ENCODE assay signal across 8 mouse cellular contexts in genomic region chr10:80621690-80621939, GRCm38 (mm10). TPM values are rescaled to one million over a fixed set of nuclear protein-coding genes. Genes with fewer than 3 reads are reported as not detected.
A peak's percentile ranks its signal among the peaks of the same experiment; 100 is the strongest.
DNase-seq lines count a peak whose midpoint lies in the region; ATAC-seq and TF ChIP-seq lines count a peak whose summit lies in the region.

No protein-coding gene starts in this region.

- DNase-seq in cerebellum, adult 2 months: no peak
- no peak for DNase-seq in spleen, adult 2 months (ENCODE audit: low read depth in 1 of 2, low spot score in 2 of 2)
- no peak for DNase-seq in spleen, adult 18-20 months
- no peak for DNase-seq in right cerebral cortex, postnatal 36 days (ENCODE audit: low spot score in 2 of 2)
- no peak for DNase-seq in thymus, postnatal 14 days

- H3K4me3 ChIP-seq in cerebellum, adult 2 months (replicated peaks; ENCODE audit: insufficient read depth, low read depth, low read length): peak overlapping the region; percentile 59
- H3K4me3 ChIP-seq in spleen, adult 2 months (ENCODE audit: extremely low read depth, insufficient read depth, insufficient read length): peak overlapping the region; percentile 65
- peak overlapping the region; percentile 90 for H3K4me3 ChIP-seq in liver, embryonic 12.5 days

- under 1% methylated on average over 9 of the region's 9 CpGs for WGBS in cerebellum, adult 2 months
- 3% methylated on average over 9 of the region's 9 CpGs for WGBS in spleen, adult 2 months
- under 1% methylated on average over 9 of the region's 9 CpGs for WGBS in liver, embryonic 12.5 days (ENCODE audit: insufficient replicate concordance)

- H3K36me3 ChIP-seq in spleen, adult 2 months (ENCODE audit: control insufficient read depth, insufficient read depth, low read length): no peaks in the 10 kb centered on the region
- H3K36me3 ChIP-seq in liver, embryonic 12.5 days: peaks cover 8% of the 10 kb centered on the region; the same call in 1 of the 2 replicates

- H3K27me3 ChIP-seq in cerebellum, adult 2 months (ENCODE audit: control insufficient read depth, insufficient read depth, low read length): no peaks in the 10 kb centered on the region
- no peaks in the 10 kb centered on the region for H3K27me3 ChIP-seq in spleen, adult 2 months (ENCODE audit: control insufficient read depth, insufficient read depth, low read length)
- no peaks in the 10 kb centered on the region for H3K27me3 ChIP-seq in liver, embryonic 12.5 days (replicated peaks)

- H3K9ac ChIP-seq in liver, embryonic 12.5 days: peak overlapping the region; percentile 70

- no peak for ATAC-seq in cerebellum, adult (ENCODE audit: insufficient number of reproducible peaks, low FRiP score, low TSS enrichment)
- no peak for ATAC-seq in liver, embryonic 12.5 days
- ATAC-seq in megakaryocyte-erythroid progenitor cell, adult 5-6 weeks (replicated peaks; ENCODE audit: low FRiP score, low TSS enrichment, poor library complexity, severe bottlenecking): no peak

- peak overlapping the region; percentile 56; the same call in 1 of the 2 replicates for H3K27ac ChIP-seq in cerebellum, adult 2 months (ENCODE audit: insufficient read depth, low read length)
- H3K27ac ChIP-seq in spleen, adult 2 months (ENCODE audit: insufficient read depth, low read length): peak overlapping the region; percentile 88
- peak overlapping the region; percentile 96 for H3K27ac ChIP-seq in liver, embryonic 12.5 days

- H3K9me3 ChIP-seq in liver, embryonic 12.5 days (replicated peaks): no peaks in the 10 kb centered on the region

- peak overlapping the region; percentile 85 for H3K4me2 ChIP-seq in liver, embryonic 12.5 days

- no peak for TF ChIP-seq CTCF in cerebellum, adult 2 months (IDR thresholded peaks at IDR 0.05; ENCODE audit: borderline replicate concordance, insufficient read depth, low read depth, low read length)
- TF ChIP-seq CTCF in spleen, adult 2 months (IDR thresholded peaks at IDR 0.05; ENCODE audit: extremely low read depth, insufficient read depth, insufficient read length, insufficient replicate concordance): no peak

- H3K4me1 ChIP-seq in cerebellum, adult 2 months (ENCODE audit: control insufficient read depth, insufficient read depth, low read length): peaks cover 19% of the 10 kb centered on the region
- peaks cover 4% of the 10 kb centered on the region; the same call in 1 of the 2 replicates for H3K4me1 ChIP-seq in spleen, adult 2 months (ENCODE audit: control insufficient read depth, insufficient read depth, insufficient read length)
- peaks cover 70% of the 10 kb centered on the region for H3K4me1 ChIP-seq in liver, embryonic 12.5 days

- no peak for TF ChIP-seq POLR2A in cerebellum, adult 2 months (IDR thresholded peaks at IDR 0.05; ENCODE audit: borderline replicate concordance, insufficient read depth, low read length)
- TF ChIP-seq POLR2A in spleen, adult 2 months (IDR thresholded peaks at IDR 0.05; ENCODE audit: low read depth, low read length): no peak

RNA-seq across cellular contexts. Expression of gene Csnk1g2, which starts 1.0 kb away (rescaled TPM):
- 208 and 218 TPM in 2 replicates for polyA plus RNA-seq in cerebellum, adult 2 months (2012; rRNA removed)
- polyA plus RNA-seq in spleen, adult 2 months (2012; rRNA removed): 206 and 283 TPM in 2 replicates
- polyA plus RNA-seq in liver, embryonic 12.5 days (2016; fragmentation: Nextera tagmentation; extraction: Ambion mirVana): 106 TPM in 2 replicates
- 70.2 and 93.3 TPM in 2 replicates for total RNA-seq in megakaryocyte-erythroid progenitor cell, adult 5-6 weeks (2014; fragmentation: Nextera tagmentation)
- total RNA-seq in megakaryocyte-erythroid progenitor cell, adult 5-6 weeks (2017): 117 and 120 TPM in 2 replicates

RNA-seq across cellular contexts. Expression of gene Gm49322, which starts 15.8 kb away (rescaled TPM):
- 3.5 and 4.2 TPM in 2 replicates for polyA plus RNA-seq in cerebellum, adult 2 months (2012; rRNA removed)
- polyA plus RNA-seq in spleen, adult 2 months (2012; rRNA removed): 2.9 and 3.0 TPM in 2 replicates
- 2.6 and 3.0 TPM in 2 replicates for polyA plus RNA-seq in liver, embryonic 12.5 days (2016; fragmentation: Nextera tagmentation; extraction: Ambion mirVana)
- 0.68 and 1.6 TPM in 2 replicates for total RNA-seq in megakaryocyte-erythroid progenitor cell, adult 5-6 weeks (2014; fragmentation: Nextera tagmentation)
- total RNA-seq in megakaryocyte-erythroid progenitor cell, adult 5-6 weeks (2017): 0.08 and 0.42 TPM in 2 replicates

RNA-seq across cellular contexts. Expression of gene Adat3, which starts 18.9 kb away (rescaled TPM):
- 7.0 and 7.5 TPM in 2 replicates for polyA plus RNA-seq in cerebellum, adult 2 months (2012; rRNA removed)
- 17.0 and 25.7 TPM in 2 replicates for polyA plus RNA-seq in spleen, adult 2 months (2012; rRNA removed)
- 7.0 and 7.4 TPM in 2 replicates for polyA plus RNA-seq in liver, embryonic 12.5 days (2016; fragmentation: Nextera tagmentation; extraction: Ambion mirVana)
- 2.7 and 9.1 TPM in 2 replicates for total RNA-seq in megakaryocyte-erythroid progenitor cell, adult 5-6 weeks (2014; fragmentation: Nextera tagmentation)
- total RNA-seq in megakaryocyte-erythroid progenitor cell, adult 5-6 weeks (2017): 11.0 TPM in 1 of 2 replicates, not detected in the other

RNA-seq across cellular contexts. Expression of gene Scamp4, which starts 18.9 kb away (rescaled TPM):
- 57.9 and 62.0 TPM in 2 replicates for polyA plus RNA-seq in cerebellum, adult 2 months (2012; rRNA removed)
- 94.8 and 110 TPM in 2 replicates for polyA plus RNA-seq in spleen, adult 2 months (2012; rRNA removed)
- 63.3 and 65.2 TPM in 2 replicates for polyA plus RNA-seq in liver, embryonic 12.5 days (2016; fragmentation: Nextera tagmentation; extraction: Ambion mirVana)
- 56.1 and 71.8 TPM in 2 replicates for total RNA-seq in megakaryocyte-erythroid progenitor cell, adult 5-6 weeks (2014; fragmentation: Nextera tagmentation)
- total RNA-seq in megakaryocyte-erythroid progenitor cell, adult 5-6 weeks (2017): 12.7 and 23.3 TPM in 2 replicates

RNA-seq across cellular contexts. Expression of gene Abhd17a, which starts 31.5 kb away (rescaled TPM):
- polyA plus RNA-seq in cerebellum, adult 2 months (2012; rRNA removed): 230 and 232 TPM in 2 replicates
- polyA plus RNA-seq in spleen, adult 2 months (2012; rRNA removed): 220 and 302 TPM in 2 replicates
- polyA plus RNA-seq in liver, embryonic 12.5 days (2016; fragmentation: Nextera tagmentation; extraction: Ambion mirVana): 86.4 and 88.9 TPM in 2 replicates
- 55.0 and 63.1 TPM in 2 replicates for total RNA-seq in megakaryocyte-erythroid progenitor cell, adult 5-6 weeks (2014; fragmentation: Nextera tagmentation)
- total RNA-seq in megakaryocyte-erythroid progenitor cell, adult 5-6 weeks (2017): 13.7 and 19.4 TPM in 2 replicates
